In genomic region chr1:63572229-63572628, GRCm38 (mm10) we compare ENCODE assay signal across 21 mouse cellular contexts. TPM values are rescaled to one million over a fixed set of nuclear protein-coding genes. Genes with fewer than 3 reads are reported as not detected.
A peak's percentile ranks its signal among the peaks of the same experiment; 100 is the strongest.
DNase-seq lines count a peak whose midpoint lies in the region; ATAC-seq lines count a peak whose summit lies in the region.
"Had no signal": no experiment of that assay in that cellular context is flagged by ENCODE, and none has a peak within 500 bp of the region (broad histone marks: within the 10 kb centered on the region; RNA-seq: fewer than 3 reads in every experiment).

No protein-coding gene starts in this region.

- H3K27me3 ChIP-seq in hindbrain, embryonic 12.5 days: no peaks in the 10 kb centered on the region
- no peaks in the 10 kb centered on the region for H3K27me3 ChIP-seq in hindbrain, embryonic 11.5 days (ENCODE audit: control insufficient read depth, insufficient read depth, low read length)
- no peaks in the 10 kb centered on the region for H3K27me3 ChIP-seq in midbrain, embryonic 14.5 days (ENCODE audit: control insufficient read depth, insufficient read depth, low read length)
- H3K27me3 ChIP-seq: heart, embryonic 13.5 days; liver, embryonic 12.5 days; megakaryocyte, embryonic 14.5 days had no signal

- no peak overlapping the region for H3K4me3 ChIP-seq in hindbrain, embryonic 12.5 days
- no peak overlapping the region for H3K4me3 ChIP-seq in hindbrain, embryonic 11.5 days (ENCODE audit: low read depth, low read length)
- no peak overlapping the region for H3K4me3 ChIP-seq in midbrain, embryonic 14.5 days (replicated peaks; ENCODE audit: low read depth, low read length)
- H3K4me3 ChIP-seq: heart, embryonic 13.5 days; liver, embryonic 12.5 days; megakaryocyte, embryonic 14.5 days had no signal

- ATAC-seq in hindbrain, embryonic 12.5 days (ENCODE audit: low FRiP score): peak; percentile 70
- ATAC-seq in hindbrain, embryonic 11.5 days (ENCODE audit: low FRiP score): no peak
- no peak for ATAC-seq in midbrain, embryonic 14.5 days (ENCODE audit: low FRiP score, low TSS enrichment)
- ATAC-seq: liver, embryonic 12.5 days had no signal

- H3K9ac ChIP-seq in hindbrain, embryonic 12.5 days: no peak overlapping the region
- no peak overlapping the region for H3K9ac ChIP-seq in hindbrain, embryonic 11.5 days (ENCODE audit: low read depth, low read length)
- H3K9ac ChIP-seq in midbrain, embryonic 14.5 days (replicated peaks; ENCODE audit: low read length): 0 out of 2 replicates have a peak overlapping the region, but pooled peaks have one; percentile 17
- H3K9ac ChIP-seq: heart, embryonic 13.5 days; liver, embryonic 12.5 days had no signal

- WGBS in hindbrain, embryonic 12.5 days: 58% methylated on average over 7 of the region's 7 CpGs
- WGBS in hindbrain, embryonic 11.5 days: 76% methylated on average over 7 of the region's 7 CpGs
- 46% methylated on average over 7 of the region's 7 CpGs for WGBS in midbrain, embryonic 14.5 days

- no peak overlapping the region for H3K4me2 ChIP-seq in hindbrain, embryonic 12.5 days (replicated peaks)
- H3K4me2 ChIP-seq in hindbrain, embryonic 11.5 days (replicated peaks; ENCODE audit: low read depth, low read length): no peak overlapping the region
- H3K4me2 ChIP-seq in midbrain, embryonic 14.5 days (ENCODE audit: low read length): no peak overlapping the region
- H3K4me2 ChIP-seq: heart, embryonic 13.5 days; liver, embryonic 12.5 days had no signal

- H3K9me3 ChIP-seq in hindbrain, embryonic 12.5 days (replicated peaks): no peaks in the 10 kb centered on the region
- no peaks in the 10 kb centered on the region for H3K9me3 ChIP-seq in hindbrain, embryonic 11.5 days (ENCODE audit: control insufficient read depth, low read length)
- no peaks in the 10 kb centered on the region for H3K9me3 ChIP-seq in midbrain, embryonic 14.5 days (ENCODE audit: control insufficient read depth, low read length)
- H3K9me3 ChIP-seq: heart, embryonic 13.5 days; liver, embryonic 12.5 days; megakaryocyte, embryonic 14.5 days had no signal

- no peak for DNase-seq in hindbrain, embryonic 11.5 days (ENCODE audit: low spot score)
- peak; percentile 51 for DNase-seq in cerebellum, adult 11 months
- peak; percentile 87 to 89 for DNase-seq in cerebellum, postnatal 14 days
- DNase-seq in midbrain, embryonic 14.5 days: peak; percentile 57
- no peak for DNase-seq in kidney, postnatal 14 days
- no peak for DNase-seq in layer of hippocampus, postnatal 25 days (ENCODE audit: extremely low spot score in 1 of 2, low spot score in 1 of 2)
- no peak for DNase-seq in spleen, postnatal 10 days (ENCODE audit: low spot score in 2 of 2)
- DNase-seq: B cell, adult 2 months; heart, postnatal 4 days; kidney, adult 18-20 months; kidney, postnatal 36 days; right cerebral cortex, postnatal 14 days had no signal

- H3K36me3 ChIP-seq in hindbrain, embryonic 12.5 days: no peaks in the 10 kb centered on the region
- H3K36me3 ChIP-seq in hindbrain, embryonic 11.5 days (ENCODE audit: control insufficient read depth, insufficient read depth, low read length): no peaks in the 10 kb centered on the region
- H3K36me3 ChIP-seq in midbrain, embryonic 14.5 days (ENCODE audit: control insufficient read depth, insufficient read depth, low read length): no peaks in the 10 kb centered on the region
- H3K36me3 ChIP-seq: heart, embryonic 13.5 days; liver, embryonic 12.5 days had no signal

- H3K4me1 ChIP-seq in hindbrain, embryonic 12.5 days: peaks cover 18% of the 10 kb centered on the region
- peaks cover 7% of the 10 kb centered on the region for H3K4me1 ChIP-seq in hindbrain, embryonic 11.5 days (replicated peaks; ENCODE audit: control insufficient read depth, insufficient read depth, low read length)
- peaks cover 24% of the 10 kb centered on the region for H3K4me1 ChIP-seq in midbrain, embryonic 14.5 days (ENCODE audit: control insufficient read depth, insufficient read depth, low read length)
- H3K4me1 ChIP-seq: liver, embryonic 12.5 days had no signal

- 0 out of 2 replicates have a peak overlapping the region, but pooled peaks have one; percentile 26 for H3K27ac ChIP-seq in hindbrain, embryonic 12.5 days
- H3K27ac ChIP-seq in hindbrain, embryonic 11.5 days (ENCODE audit: low read depth, low read length): no peak overlapping the region
- no peak overlapping the region; the same call in 1 of the 2 replicates for H3K27ac ChIP-seq in midbrain, embryonic 14.5 days (replicated peaks; ENCODE audit: low read depth, low read length)
- H3K27ac ChIP-seq: heart, embryonic 13.5 days; liver, embryonic 12.5 days had no signal

RNA-seq across cellular contexts. Expression of gene Gm39653, which starts 43.5 kb away (rescaled TPM):
- polyA plus RNA-seq in hindbrain, embryonic 12.5 days (2016; fragmentation: Nextera tagmentation; extraction: Ambion mirVana): not detected in 2 replicates
- not detected in 2 replicates for polyA plus RNA-seq in hindbrain, embryonic 11.5 days (2014; fragmentation: Nextera tagmentation; extraction: Ambion mirVana)
- polyA plus RNA-seq in midbrain, embryonic 14.5 days (2014; fragmentation: Nextera tagmentation; extraction: Ambion mirVana): not detected in 2 replicates
- not detected for total RNA-seq in layer of hippocampus, postnatal 25 days (2021)
- total RNA-seq: gastrocnemius, postnatal 4 days; heart, postnatal 4 days; layer of hippocampus, postnatal 14 days had no signal
- polyA plus RNA-seq: frontal cortex, adult 2 months; heart, embryonic 13.5 days; liver, embryonic 12.5 days; lung, embryonic 16.5 days; testis, adult 2 months had no signal

Comparison
In these comparisons a context has a peak if more than half of its experiments do, and no peak if none do; other contexts are left out.
1. DNase-seq: peak in cerebellum, adult 11 months (single experiment), cerebellum, postnatal 14 days (2 of 2) and midbrain, embryonic 14.5 days (single experiment); none in hindbrain, embryonic 11.5 days (single experiment), kidney, postnatal 14 days (single experiment), layer of hippocampus, postnatal 25 days (0 of 2) and spleen, postnatal 10 days (0 of 2).